Mouse (Mus musculus): ENCODE measurements around the gene Uck2. TPM values are rescaled to one million over a fixed set of nuclear protein-coding genes. Genes with fewer than 3 reads are reported as not detected.
A peak's percentile ranks its signal among the peaks of the same experiment; 100 is the strongest.

Gene Uck2
- polyA plus RNA-seq, 1 experiment = 20.5 TPM

DNA sequence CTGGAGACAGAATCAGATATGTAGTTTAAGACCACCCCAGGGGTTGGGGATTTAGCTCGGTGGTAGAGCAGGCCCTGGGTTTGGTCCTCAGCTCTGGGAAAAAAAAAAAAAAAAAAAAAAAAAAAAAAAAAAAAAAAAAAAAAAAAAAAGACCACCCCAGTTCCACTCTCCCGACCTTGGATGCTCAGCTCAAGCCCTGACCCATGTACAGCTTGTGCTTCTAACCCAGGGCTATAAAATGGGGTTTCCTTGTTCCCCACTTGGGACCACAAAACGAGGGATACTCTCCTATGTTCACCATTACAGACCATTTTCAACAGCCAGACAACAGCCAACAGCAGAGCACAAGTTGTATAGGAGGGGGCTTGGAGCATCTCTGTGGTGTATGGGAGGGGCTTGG is 18.4 kb downstream of the Uck2 start:
- no peak overlapping the region for H3K4me3 ChIP-seq (ENCODE audit: insufficient read depth, low read length)
- no peak for TF ChIP-seq POLR2A (IDR thresholded peaks at IDR 0.05; ENCODE audit: extremely low read depth, insufficient read depth, low read length)
- no peak for TF ChIP-seq CTCF (IDR thresholded peaks at IDR 0.05; ENCODE audit: extremely low read depth, insufficient read depth, low read length)
- H3K27ac ChIP-seq (ENCODE audit: insufficient read depth, low read length) = no peak overlapping the region
- H3K4me1 ChIP-seq (ENCODE audit: control insufficient read depth, insufficient read depth, low read length) = peaks cover 9% of the 10 kb centered on the region

DNA sequence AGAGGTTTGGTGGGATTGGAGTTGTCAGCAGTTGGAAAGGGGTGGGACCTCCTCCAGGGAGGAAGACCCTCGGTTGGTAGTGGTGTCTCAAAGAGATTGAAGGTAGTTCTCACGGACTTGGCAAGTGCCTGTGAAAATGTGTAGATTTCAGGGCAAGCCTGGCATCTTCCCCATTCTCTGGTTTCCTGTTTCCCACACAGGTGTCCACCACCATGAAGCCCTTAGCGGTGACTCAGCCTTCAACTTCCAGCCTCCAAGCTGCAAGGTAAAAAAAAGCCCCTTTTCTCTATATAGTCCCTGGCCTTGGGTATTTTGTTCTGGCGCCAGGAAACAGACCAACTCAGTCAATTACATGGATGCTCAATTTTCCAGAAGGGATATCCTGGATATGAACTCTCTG is 19.8 kb downstream of the Uck2 start:
- Histone ChIP-seq H3K4me3 (ENCODE audit: insufficient read depth, low read length) (no peak overlapping the region), H3K4me1 (ENCODE audit: control insufficient read depth, insufficient read depth, low read length) (peaks cover 10% of the 10 kb centered on the region), H3K27ac (ENCODE audit: insufficient read depth, low read length) (no peak overlapping the region)
- TF ChIP-seq POLR2A (IDR thresholded peaks at IDR 0.05; ENCODE audit: extremely low read depth, insufficient read depth, low read length) (no peak), CTCF (IDR thresholded peaks at IDR 0.05; ENCODE audit: extremely low read depth, insufficient read depth, low read length) (no peak)

DNA sequence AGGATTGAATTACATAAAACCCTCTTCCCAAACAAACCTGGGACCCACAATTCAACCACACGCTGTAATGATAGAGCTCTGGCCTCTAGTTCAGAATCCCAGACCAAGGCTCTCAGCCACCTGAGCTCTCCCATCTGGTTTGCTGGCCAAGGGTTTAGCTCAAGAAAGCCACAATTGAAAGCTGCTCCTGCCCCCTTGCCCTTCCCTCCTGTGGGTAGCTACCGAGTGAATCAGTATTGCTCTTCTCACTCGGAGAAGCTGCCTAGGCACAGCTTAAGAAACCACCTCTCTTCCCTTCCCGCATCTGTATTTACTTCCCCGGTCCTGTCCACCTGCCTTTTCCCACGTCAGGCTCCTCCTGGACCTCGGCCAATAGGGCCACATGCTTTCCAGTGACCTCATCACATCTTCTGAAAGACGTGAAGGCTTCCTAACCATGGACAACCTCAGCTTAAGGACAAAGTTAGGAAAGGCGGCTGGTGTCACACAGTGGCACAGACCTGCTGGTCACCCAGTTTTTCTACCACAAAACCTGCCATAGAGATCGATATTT is 22.6 kb downstream of the Uck2 start:
- TF ChIP-seq POLR2A (IDR thresholded peaks at IDR 0.05; ENCODE audit: extremely low read depth, insufficient read depth, low read length) = no peak
- no peak for TF ChIP-seq CTCF (IDR thresholded peaks at IDR 0.05; ENCODE audit: extremely low read depth, insufficient read depth, low read length)
- no peak overlapping the region for H3K27ac ChIP-seq (ENCODE audit: insufficient read depth, low read length)
- H3K4me3 ChIP-seq (ENCODE audit: insufficient read depth, low read length) = no peak overlapping the region
- peaks cover 9% of the 10 kb centered on the region for H3K4me1 ChIP-seq (ENCODE audit: control insufficient read depth, insufficient read depth, low read length)

DNA sequence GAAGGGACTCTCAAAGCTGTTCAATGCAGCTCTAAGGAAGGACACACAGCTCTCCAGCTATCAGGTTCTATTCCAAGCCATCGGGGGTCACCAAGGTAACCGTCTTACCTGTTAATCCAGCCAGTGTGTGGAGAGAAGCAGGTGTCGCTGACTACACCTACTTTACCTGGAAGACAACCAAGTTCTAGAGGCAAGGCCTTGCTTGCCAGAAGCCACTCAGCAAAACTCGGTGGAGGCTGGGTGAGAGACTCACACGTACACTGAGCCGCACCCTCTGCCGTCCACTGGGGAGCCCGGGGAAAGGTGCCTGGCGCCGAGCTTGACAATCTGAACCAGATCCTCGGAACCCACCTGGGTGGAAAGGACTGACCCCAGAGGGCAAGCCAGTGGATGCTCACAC is 23.4 kb downstream of the Uck2 start:
- H3K4me1 ChIP-seq (ENCODE audit: control insufficient read depth, insufficient read depth, low read length) = peaks cover 9% of the 10 kb centered on the region
- no peak overlapping the region for H3K4me3 ChIP-seq (ENCODE audit: insufficient read depth, low read length)
- no peak overlapping the region for H3K27ac ChIP-seq (ENCODE audit: insufficient read depth, low read length)
- no peak for TF ChIP-seq CTCF (IDR thresholded peaks at IDR 0.05; ENCODE audit: extremely low read depth, insufficient read depth, low read length)
- no peak for TF ChIP-seq POLR2A (IDR thresholded peaks at IDR 0.05; ENCODE audit: extremely low read depth, insufficient read depth, low read length)

DNA sequence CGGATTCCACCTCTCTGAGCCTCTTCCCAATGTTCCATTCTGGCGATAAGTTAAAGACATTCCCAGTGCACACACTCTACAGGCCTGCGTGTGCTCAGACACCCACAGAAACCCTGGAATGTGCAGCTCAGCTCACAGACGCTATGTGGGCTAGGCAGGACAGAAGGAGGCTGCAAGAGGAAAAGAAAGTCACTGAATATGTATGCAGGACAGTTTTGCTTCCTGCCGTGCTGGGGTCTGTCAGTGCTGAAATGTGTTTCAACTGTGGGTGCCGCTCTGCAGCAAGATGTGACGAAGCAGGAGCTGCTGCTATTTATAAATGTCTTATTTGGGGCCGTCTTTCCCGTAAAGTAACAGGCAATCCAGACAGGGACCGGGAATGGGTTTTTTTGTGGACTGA is 25.4 kb downstream of the Uck2 start:
- Histone ChIP-seq H3K27ac (ENCODE audit: insufficient read depth, low read length) (peak overlapping the region; percentile 35; the same call in 1 of the 2 replicates), H3K4me3 (ENCODE audit: insufficient read depth, low read length) (no peak overlapping the region), H3K4me1 (ENCODE audit: control insufficient read depth, insufficient read depth, low read length) (peaks cover 9% of the 10 kb centered on the region)
- no peak for TF ChIP-seq CTCF (IDR thresholded peaks at IDR 0.05; ENCODE audit: extremely low read depth, insufficient read depth, low read length)
- TF ChIP-seq POLR2A (IDR thresholded peaks at IDR 0.05; ENCODE audit: extremely low read depth, insufficient read depth, low read length) = peak; percentile 30; the same call in 1 of the 2 replicates

DNA sequence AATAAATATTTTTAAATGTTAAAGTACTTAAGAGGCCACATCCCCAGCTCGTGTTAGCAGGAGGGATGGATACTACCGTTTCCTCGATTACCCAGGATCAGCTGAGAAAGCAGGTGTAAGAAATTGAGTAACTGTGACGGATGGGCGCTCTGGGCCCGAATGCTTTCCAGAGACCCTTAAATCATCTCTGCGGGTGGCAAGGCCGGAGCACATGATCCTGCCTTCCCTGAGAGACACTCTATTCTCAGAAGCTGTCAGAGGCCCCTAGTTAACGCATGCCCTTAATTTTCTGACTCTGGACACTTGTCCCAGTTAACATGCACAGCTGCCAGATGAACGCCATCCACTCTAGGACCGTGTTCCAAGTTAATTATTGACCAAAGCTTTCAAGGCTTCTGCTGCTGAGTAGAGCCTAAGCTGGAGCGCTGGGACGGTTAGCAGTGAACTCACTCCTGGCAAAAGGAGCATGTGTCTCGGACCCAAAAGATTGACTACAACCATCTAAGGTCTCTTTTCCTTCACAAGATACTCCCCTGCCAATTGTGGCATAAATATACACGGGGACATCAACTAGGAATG is 28.3 kb downstream of the Uck2 start:
- Histone ChIP-seq H3K4me1 (ENCODE audit: control insufficient read depth, insufficient read depth, low read length) (peaks cover 10% of the 10 kb centered on the region), H3K27ac (ENCODE audit: insufficient read depth, low read length) (no peak overlapping the region), H3K4me3 (ENCODE audit: insufficient read depth, low read length) (no peak overlapping the region)
- TF ChIP-seq CTCF (IDR thresholded peaks at IDR 0.05; ENCODE audit: extremely low read depth, insufficient read depth, low read length) = no peak
- TF ChIP-seq POLR2A (IDR thresholded peaks at IDR 0.05; ENCODE audit: extremely low read depth, insufficient read depth, low read length) = no peak

DNA sequence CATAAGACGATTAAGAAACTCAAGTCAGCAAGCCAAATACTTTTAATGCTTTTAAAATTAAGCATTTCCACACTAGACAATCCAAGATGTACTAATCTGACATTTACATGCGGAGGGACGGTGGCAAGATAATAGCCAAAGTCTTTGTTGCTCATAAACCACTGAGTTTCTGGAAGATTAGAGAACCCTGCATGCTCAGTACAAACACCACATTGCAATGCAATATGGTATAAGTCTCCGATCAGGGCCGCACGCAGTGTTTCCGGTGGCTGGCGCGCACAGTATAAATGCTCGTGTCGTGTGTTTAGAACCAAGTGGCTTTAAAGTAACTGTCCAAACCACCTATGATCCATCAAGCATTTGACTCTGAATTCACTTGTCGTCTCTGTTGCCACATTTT is 31.5 kb downstream of the Uck2 start:
- Histone ChIP-seq H3K4me1 (ENCODE audit: control insufficient read depth, insufficient read depth, low read length) (peaks cover 6% of the 10 kb centered on the region), H3K27ac (ENCODE audit: insufficient read depth, low read length) (no peak overlapping the region), H3K4me3 (ENCODE audit: insufficient read depth, low read length) (no peak overlapping the region)
- TF ChIP-seq CTCF (IDR thresholded peaks at IDR 0.05; ENCODE audit: extremely low read depth, insufficient read depth, low read length) (no peak), POLR2A (IDR thresholded peaks at IDR 0.05; ENCODE audit: extremely low read depth, insufficient read depth, low read length) (no peak)

DNA sequence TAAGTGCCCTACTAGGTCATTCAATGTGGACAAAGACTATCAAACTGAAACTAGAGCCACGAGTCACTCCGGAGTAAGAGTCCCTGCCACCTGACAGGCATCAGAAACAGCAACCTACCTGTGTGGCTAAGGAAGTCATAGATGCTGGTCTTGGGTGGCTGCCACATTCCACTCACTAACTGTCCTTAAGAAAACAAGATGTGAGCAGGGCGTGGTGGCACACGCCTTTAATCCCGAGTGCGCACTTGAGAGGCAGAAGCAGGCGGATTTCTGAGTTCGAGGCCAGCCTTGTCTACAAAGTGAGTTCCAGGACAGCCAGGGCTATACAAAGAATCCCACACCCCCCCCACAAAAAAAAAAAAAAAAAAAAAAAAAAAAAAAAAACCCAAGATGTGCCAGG is 35.2 kb downstream of the Uck2 start:
- no peak overlapping the region for H3K27ac ChIP-seq (ENCODE audit: insufficient read depth, low read length)
- no peak overlapping the region for H3K4me3 ChIP-seq (ENCODE audit: insufficient read depth, low read length)
- TF ChIP-seq POLR2A (IDR thresholded peaks at IDR 0.05; ENCODE audit: extremely low read depth, insufficient read depth, low read length) (no peak), CTCF (IDR thresholded peaks at IDR 0.05; ENCODE audit: extremely low read depth, insufficient read depth, low read length) (no peak)
- peaks cover 9% of the 10 kb centered on the region for H3K4me1 ChIP-seq (ENCODE audit: control insufficient read depth, insufficient read depth, low read length)

DNA sequence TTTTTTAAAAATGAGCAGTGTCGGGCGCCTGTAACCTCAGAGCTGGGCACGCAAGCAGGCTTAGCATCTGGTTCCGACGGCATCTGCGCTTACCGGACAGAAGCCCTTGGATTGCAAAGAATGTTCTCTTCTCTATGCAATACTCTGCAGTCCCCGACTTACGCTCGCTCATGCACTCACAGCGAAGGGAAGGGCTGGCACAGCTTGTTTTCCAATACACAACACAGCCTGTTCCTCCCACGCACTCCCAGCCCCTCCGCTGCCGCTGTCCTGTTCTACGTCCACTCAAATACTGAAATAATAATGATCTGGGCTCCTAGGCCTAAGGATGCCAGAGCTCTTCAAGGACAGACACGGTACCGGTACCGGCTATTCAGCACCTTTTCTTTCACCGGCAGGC is 35.9 kb downstream of the Uck2 start:
- no peak overlapping the region for H3K4me3 ChIP-seq (ENCODE audit: insufficient read depth, low read length)
- no peak overlapping the region for H3K27ac ChIP-seq (ENCODE audit: insufficient read depth, low read length)
- peaks cover 6% of the 10 kb centered on the region for H3K4me1 ChIP-seq (ENCODE audit: control insufficient read depth, insufficient read depth, low read length)
- TF ChIP-seq POLR2A (IDR thresholded peaks at IDR 0.05; ENCODE audit: extremely low read depth, insufficient read depth, low read length) (no peak), CTCF (IDR thresholded peaks at IDR 0.05; ENCODE audit: extremely low read depth, insufficient read depth, low read length) (no peak)

DNA sequence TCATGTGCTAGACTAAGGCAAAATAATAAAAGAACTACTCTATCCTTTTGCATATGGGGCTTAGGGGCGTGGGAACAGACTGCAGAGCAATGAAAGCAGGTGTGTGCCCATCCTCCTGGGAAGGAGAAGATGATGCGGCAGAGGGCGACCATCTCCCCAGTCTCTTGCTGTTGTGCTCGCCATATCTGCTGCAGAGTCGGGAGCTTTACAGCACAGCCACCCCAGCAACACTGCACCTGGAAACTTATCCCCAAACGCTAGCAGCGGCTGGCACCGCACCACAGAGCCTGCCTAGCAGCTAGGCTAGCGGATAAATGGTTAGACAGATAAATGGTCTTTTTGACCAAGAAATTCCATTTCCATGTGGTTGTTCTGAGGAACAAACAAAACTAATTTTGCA is 37.2 kb downstream of the Uck2 start:
- TF ChIP-seq CTCF (IDR thresholded peaks at IDR 0.05; ENCODE audit: extremely low read depth, insufficient read depth, low read length) (no peak), POLR2A (IDR thresholded peaks at IDR 0.05; ENCODE audit: extremely low read depth, insufficient read depth, low read length) (no peak)

More for the DNA sequence above, 37.2 kb downstream of the Uck2 start:
- Histone ChIP-seq H3K4me1 (ENCODE audit: control insufficient read depth, insufficient read depth, low read length) (peaks cover 9% of the 10 kb centered on the region; the same call in 1 of the 2 replicates), H3K4me3 (ENCODE audit: insufficient read depth, low read length) (no peak overlapping the region), H3K27ac (ENCODE audit: insufficient read depth, low read length) (no peak overlapping the region)
